Mouse (Mus musculus): ENCODE results near the gene Vmn2r18. TPM values are rescaled to one million over a fixed set of nuclear protein-coding genes. Genes with fewer than 3 reads are reported as not detected.

Vmn2r18 gene
- polyA plus RNA-seq (2012; rRNA removed; ENCODE audit: low replicate concordance), result not detected in 2 replicates

GRCm38 (mm10) chr5:151605921-151606320 is at the start of gene Vmn2r18:
Vmn2r18 (minus strand) TSS chr5:151606021.

DNA sequence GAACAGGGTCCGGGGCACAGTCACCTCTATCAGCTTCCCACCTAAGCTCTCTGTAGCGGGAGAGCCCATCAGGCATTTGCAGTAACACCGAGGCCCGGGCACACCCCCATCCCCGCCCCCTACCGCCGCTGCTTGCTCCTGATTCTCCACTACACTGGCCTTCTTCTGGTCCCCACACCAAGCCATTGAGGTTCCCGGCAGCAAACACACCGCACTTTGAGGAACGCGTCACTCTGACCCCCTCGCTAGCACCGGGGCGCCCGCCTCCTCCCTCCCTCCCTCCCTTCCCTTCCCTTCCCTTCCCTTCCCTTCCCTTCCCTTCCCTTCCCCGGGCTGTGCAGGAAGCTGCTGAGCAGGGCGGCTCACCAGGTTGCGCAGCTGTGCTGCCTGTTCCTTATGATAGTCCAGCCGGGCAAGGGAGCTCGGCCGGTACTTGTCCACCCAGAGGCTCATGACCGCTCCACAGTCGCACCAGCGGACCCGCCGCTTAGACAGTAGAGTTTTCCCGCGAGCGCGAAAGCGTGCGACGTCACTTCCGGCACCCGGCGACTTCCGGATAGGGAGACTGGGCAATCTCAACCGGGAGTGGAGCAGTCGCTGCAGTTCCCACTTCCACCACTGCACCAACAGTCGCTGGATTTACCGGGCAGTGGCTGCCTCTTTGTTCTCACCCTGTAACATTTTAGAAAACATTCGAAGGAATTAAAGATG is 45.0 kb upstream of the Vmn2r18 start, which contains the start of gene Rfc3:
Rfc3 (minus strand) TSS at position 543 of the 711 bp plus-strand sequence.

Other genes starting within 250 kb of the Vmn2r18 start
- not detected in 2 replicates for gene Gm42906, start 177.9 kb downstream of the Vmn2r18 start, polyA plus RNA-seq (2012; rRNA removed; ENCODE audit: low replicate concordance)
- gene Rfc3, start 45.2 kb upstream of the Vmn2r18 start, polyA plus RNA-seq (2012; rRNA removed; ENCODE audit: low replicate concordance), result 6.9 and 14.2 TPM in 2 replicates